Mouse (Mus musculus) right cerebral cortex, adult 18-20 months (tissue): Measurements from ENCODE around the gene Ift22.
A peak's percentile ranks its signal among the peaks of the same experiment; 100 is the strongest.
"Not testable (repeated sequence)": the region's sequence is repeated elsewhere in the genome, so short reads cannot be mapped to it uniquely, and the experiment has no call there.

Experiments used
- DNase-seq: peaks from one replicate; pipeline ENCODE4 v3.0.0; 2022; ENCODE audit warnings: mixed read lengths

Gene Ift22

DNA sequence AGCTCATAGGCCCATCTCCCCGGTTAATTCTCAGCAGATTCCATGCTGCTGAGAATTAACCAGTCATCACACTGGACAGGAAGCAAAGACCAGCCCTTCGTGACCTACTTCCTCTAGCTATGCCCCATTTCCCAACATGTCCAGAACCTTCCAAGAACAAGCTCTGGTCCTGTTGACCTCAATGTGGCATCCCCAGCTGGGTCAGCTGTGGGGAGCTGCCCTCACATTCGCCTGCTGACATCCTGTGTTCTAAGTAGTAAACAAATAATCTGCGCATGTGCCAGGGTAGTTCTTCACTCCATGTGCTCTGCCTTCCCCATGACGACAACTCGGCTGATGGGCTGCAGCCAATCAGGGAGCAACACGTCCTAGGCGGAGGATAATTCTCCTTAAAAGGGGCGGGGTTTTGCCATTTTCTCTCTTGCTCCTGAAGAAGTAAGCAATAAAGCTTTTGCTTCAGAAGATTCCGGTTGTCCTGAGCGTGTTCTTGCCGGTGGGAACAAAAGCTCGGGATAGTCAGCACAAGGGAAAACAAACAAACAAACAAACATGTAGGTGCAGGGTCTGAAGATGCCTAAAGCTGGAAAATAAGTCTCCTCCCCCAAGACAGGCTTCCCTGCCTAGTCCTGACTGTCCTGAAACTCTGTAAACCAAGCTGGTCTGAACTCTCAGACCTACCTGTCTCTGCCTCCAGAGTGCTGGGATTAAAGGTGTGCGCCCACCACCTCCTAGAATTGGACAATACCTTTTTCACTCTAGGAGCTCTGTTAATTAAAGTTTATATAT is 41.8 kb downstream of the Ift22 start:
- not testable (repeated sequence) for DNase-seq

DNA sequence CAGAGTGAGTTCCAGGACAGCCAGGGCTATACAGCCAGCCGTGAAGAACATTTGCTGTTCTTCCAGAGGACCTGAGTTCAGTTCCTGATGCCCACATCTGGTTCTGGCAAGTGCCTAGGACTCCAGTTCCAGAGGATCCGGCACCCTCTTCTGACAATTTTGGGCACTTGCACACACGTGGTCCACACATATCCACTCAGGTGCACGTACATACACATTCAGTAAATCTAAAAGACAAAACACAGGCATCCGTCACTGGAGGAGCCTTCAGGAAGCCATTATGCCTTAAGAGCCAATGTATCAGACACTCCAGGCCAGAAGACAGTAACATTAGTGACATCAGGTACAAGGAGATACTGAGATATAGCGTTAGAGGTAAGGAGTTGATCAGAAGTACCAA is 42.6 kb downstream of the Ift22 start:
- no peak for DNase-seq

DNA sequence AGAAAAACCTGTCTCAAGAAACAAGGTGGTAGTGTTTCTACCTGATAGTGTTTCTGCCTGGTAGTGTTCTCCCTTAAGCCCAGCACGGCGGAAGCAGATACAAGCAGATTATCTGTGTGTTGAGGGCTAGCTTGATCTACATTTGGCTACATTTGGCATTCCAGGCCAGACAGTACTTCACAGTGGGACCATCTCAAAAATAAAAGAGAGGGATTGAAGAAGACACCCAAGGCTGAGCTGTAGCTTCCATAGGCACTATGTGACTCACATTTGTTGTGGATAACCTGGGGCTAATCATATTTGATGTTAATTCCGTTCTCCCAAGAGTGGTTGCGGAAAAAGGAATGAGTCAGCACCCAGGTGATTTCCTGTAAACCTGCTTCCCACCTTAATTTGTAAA is 44.2 kb downstream of the Ift22 start:
- no peak for DNase-seq

DNA sequence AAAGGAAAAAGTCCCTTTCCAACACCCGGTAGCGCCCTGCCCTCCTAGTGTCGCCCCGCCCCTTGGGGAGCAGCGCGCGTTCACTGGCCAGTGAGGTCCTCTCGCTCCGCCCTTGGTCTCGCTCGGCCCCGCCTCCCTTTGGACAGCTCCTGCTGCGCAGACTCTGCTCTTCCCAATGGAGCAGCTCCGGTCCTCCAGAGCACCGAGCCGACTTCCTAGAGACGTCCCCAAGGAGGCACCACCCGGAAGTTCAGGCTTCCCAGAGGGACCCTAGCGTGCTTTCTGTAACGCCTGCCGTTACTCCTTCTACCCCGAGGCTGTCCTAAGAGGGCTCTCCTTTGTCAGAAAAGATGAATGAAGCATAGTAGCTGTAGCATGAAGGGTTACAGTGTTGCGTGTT is 45.1 kb downstream of the Ift22 start, which contains the start of gene Fis1:
Gene Fis1, plus strand, starts transcription at position 261 of the 400 bp plus-strand sequence.
- peak; percentile 97 for DNase-seq

DNA sequence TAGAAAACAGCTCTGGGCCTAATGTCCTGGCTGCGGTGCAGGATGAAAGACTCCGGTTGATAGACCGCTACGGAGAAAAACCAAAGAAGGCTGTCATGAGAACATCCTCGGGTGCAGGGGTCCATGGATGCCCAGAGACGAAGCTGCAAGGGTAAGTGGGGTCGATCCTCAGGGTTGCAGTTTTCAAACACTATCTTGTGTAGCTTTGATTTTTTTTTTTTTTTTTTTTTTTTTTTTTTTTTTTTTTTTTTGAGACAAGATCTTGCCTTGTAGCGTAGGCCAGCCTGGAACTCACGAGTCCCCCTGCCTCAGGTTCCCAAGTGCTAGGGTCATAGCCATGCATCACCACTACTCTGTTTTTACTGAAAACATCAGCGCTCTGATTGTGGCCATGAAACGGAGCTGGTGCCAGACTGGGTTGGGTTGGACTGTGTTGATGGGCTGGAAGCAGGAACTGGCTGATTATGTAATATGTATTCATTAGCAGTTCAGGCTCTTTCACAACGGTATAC is 45.5 kb downstream of the Ift22 start:
- no peak for DNase-seq

DNA sequence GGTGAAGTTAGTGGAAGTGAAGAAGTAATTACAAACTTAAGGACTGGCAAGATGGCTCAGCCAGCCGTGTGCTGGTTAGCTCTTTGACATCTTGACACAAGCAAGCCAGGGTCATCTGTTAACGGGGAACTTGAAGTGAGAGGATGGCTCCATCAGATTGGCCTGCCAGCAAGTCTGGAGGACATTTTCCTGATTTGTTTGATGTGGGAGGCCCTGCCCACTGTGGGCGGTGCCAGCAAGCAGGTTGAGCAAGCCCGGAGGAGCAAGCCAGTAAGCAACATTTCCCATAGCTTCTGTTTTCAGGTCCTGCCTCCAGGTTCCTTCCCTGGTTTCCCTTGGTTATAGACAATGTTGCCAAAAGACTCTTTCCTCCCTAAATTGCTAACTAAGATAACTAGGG is 47.7 kb downstream of the Ift22 start:
- DNase-seq, result no peak

DNA sequence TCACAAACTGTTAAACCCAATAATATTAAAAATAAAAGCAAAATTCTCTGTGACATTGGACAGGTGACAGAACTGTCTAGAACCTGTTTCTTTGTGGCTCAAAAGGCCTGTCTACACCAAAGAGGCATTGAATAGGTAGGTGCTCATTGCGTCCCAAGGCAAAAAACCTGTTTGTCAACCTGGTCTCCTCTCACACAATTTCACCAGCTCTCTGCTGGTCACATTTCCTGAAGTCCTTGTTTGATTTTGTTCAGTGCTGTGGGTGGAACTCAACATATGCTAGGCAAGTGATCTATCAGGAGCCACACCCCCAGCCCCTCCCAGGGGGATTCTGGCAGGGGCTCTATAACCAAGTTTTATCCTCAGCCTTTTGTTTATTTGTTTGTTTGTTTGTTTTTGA is 49.3 kb downstream of the Ift22 start:
- DNase-seq, result no peak

DNA sequence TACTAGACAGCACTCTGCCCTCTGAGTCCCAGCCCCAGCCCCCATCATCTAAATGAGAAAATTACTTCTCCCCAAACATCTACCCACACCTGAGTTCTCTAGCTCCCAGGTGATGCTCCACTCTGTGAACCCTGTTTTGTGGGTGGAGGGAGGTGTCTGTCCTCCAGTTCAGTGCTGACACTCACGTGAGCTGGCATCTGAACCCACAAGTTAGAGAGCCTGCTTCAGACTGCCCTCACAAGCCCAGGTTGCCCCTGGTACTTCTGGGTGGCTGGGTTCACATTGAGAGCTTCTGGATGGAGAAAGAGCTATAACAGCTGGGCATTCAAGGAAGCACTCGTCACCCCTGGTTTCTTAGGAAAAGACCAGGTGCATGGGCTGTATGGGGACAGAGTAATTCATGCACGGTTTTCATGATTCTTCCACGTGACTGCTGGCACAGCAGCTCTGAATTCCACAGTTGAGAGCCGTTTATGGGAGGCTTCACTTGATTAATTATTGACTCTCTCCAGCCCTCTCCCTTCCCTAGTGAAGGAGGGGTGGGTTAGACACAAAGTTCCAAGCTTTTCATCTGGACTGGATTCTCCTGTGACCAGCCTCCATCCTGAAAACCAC is 51.1 kb downstream of the Ift22 start:
- DNase-seq, result no peak

DNA sequence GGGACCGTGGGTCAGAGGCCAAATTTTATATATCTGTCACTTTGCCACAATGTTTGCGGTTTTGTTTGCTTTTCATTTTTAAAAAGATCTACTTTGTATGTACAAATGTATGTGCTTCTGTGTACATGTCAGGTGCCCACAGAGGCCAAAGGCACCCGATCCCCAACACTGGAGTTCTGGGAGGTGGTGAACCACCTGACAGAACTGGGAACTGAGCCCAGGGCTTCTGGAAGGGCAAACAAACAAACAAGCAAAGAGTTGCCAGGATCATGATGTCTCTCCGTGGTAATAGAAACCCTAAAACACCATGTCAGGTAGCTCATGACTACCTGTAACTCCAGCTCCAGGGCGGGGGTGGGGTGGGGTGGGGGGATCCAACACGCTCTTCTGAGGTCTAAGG is 52.1 kb downstream of the Ift22 start:
- DNase-seq, result no peak

DNA sequence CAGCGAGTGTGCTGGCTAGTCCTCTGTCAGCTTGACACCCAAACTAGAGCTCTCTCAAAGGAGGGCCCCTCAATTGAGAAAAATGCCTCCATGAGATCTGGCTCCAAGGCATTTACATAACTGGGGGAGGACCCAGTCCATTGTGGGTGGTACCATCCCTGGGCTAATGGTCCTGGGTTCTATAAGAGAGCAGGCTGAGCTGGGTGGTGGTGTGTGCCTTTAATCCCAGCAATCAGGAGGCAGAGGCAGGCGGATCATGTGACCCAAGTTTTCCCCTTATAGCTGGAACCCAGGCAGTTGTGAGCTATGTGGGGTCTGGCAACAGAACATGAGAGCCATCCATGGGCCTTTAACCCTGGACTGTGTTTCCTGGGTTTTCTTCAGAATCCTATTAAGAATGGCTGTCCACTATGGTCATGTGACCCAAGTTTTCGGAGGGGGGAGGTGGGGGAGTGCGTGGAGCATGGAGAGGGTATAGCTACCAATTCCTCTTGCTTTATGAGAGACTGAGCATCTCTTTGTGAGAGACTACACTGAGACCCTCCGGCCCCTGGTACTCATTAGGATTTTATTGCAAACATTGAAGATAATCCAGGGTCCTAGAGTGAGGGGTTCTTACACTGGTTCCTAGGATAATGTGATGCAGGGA is 53.5 kb downstream of the Ift22 start:
- DNase-seq, result no peak

DNA sequence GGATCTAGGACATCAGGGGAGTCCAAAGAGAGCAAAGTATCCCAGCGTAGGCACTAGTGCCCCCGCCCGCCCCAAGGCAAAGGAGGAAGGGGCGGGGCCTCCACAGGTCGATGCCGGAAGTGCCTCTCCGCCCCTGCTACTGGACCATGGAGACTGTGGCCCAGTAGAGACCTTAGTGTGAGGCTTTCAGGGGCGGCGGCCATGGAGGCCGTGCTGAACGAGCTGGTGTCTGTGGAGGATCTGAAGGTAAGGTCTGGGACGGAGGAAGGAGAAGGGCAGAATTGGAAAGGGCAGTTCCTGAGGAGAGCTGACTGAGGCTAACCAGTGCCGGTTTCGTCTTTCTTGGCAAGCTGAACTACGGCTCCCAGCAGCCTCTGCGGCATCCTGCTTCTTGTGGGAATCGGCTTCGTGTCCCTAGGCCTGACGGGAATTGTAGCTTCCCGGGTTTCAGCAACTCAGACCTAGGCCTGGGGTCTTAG is 54.1 kb downstream of the Ift22 start:
- DNase-seq, result peak; percentile 93

DNA sequence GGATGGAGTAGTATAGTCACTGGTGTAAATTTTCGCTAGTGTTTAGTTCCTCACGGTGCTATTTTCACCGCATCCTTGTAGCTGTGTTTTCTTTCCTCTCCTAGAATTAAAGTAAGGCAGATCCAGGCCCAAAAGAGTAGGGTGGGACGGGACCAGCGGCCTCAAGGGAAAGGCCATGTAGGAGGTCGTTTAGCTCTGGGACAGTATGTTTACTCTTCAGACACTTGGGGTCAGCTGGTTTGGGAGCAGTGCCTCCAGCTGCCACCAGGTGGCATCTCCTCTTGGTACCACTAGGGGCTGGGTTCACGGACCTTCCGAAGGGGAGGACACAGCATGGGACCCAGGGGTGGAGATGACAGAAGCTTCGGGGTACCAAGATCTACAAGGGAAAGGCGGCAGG is 54.6 kb downstream of the Ift22 start:
- peak; percentile 75 for DNase-seq

DNA sequence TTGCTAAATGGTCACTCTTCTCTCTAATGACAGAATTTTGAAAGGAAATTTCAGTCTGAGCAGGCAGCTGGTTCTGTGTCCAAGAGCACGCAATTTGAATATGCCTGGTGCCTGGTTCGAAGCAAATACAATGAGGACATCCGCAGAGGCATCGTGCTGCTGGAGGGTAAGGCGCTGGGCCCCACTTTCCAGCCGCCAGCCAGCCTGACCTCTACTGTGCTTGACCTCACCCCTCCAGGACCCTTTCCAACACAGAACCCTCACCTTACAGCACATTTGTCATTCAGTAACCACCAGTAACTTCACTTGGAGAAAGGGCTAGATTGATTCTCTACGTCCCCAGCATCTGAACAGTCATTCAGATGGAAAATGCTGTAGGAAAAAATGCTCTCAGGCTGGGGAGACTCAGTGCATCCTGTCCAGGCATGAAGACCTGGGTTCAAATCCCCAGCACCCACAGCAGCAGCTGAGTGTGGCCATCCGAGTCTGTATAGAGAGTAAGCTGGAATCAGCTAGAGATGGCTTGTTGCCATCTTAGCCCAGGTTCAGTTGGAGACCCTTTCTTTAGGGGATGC is 55.1 kb downstream of the Ift22 start:
- no peak for DNase-seq
